Mouse (Mus musculus): ENCODE measurements around the gene Adcy1.

Gene Adcy1

GRCm38 (mm10) chr11:7134319-7134718 lies 71.0 kb downstream of the Adcy1 start:
- DNase-seq (ENCODE audit: extremely low read depth, low read depth, low spot score), result no peak

GRCm38 (mm10) chr11:7135301-7135700 lies 72.0 kb downstream of the Adcy1 start:
- no peak for DNase-seq (ENCODE audit: extremely low read depth, low read depth, low spot score)

GRCm38 (mm10) chr11:7135763-7136162 lies 72.5 kb downstream of the Adcy1 start:
- peak; percentile 19 for DNase-seq (ENCODE audit: extremely low read depth, low read depth, low spot score)

GRCm38 (mm10) chr11:7136246-7136855 lies 73.1 kb downstream of the Adcy1 start:
- DNase-seq (ENCODE audit: extremely low read depth, low read depth, low spot score), result no peak

GRCm38 (mm10) chr11:7138370-7138769 lies 75.1 kb downstream of the Adcy1 start:
- no peak for DNase-seq (ENCODE audit: extremely low read depth, low read depth, low spot score)

- DNase-seq (ENCODE audit: extremely low read depth, low read depth, low spot score), result no peak
Observed at GRCm38 (mm10) chr11:7140449-7140848, 77.2 kb downstream of the Adcy1 start.

DNA sequence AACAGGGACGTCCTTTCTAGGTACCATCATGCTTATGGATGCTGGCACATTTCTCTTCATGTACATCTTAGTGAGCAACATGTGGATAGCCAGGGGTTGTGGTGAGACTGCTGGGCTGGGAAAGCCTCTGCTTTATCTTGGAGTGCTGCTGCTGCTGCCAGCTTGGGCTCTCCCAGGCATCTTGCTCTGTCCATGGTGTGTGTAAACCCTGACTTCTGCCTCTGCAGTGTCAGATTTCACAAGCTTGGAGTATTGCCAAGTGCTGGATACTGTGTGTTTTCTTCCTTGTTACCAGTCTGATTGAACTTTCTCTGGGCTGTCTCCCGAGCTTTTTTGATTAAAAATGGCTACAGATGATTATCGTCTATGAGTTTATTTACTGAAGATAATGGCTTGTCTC lies 79.4 kb downstream of the Adcy1 start:
- no peak for DNase-seq (ENCODE audit: extremely low read depth, low read depth, low spot score)

- DNase-seq (ENCODE audit: extremely low read depth, low read depth, low spot score), result no peak
Observed at GRCm38 (mm10) chr11:7144369-7144768, 81.1 kb downstream of the Adcy1 start.

- DNase-seq (ENCODE audit: extremely low read depth, low read depth, low spot score), result no peak
Observed at GRCm38 (mm10) chr11:7145221-7145620, 81.9 kb downstream of the Adcy1 start.

GRCm38 (mm10) chr11:7147536-7147935 lies 84.2 kb downstream of the Adcy1 start:
- DNase-seq (ENCODE audit: extremely low read depth, low read depth, low spot score), result no peak

GRCm38 (mm10) chr11:7147945-7148344 lies 84.7 kb downstream of the Adcy1 start:
- DNase-seq (ENCODE audit: extremely low read depth, low read depth, low spot score), result no peak

- DNase-seq (ENCODE audit: extremely low read depth, low read depth, low spot score), result no peak
Observed at GRCm38 (mm10) chr11:7149471-7149870, 86.2 kb downstream of the Adcy1 start.

DNA sequence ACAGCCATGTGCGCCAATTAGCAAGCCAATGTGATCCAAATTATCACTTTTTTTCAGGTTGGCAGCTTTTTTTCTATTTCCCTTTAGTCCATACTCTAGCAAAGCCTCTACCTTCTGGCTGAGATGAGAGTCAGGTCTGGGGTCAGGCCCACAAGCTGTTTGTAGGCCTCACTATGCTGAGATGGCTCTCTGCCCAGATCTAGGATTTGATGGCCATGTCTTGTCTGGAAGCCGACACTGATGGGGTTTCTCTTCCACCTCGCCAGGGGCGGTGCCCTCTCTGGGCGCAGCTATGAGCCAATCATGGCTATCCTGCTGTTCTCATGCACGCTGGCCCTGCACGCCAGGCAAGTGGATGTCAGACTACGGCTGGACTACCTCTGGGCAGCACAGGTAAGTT lies 87.2 kb downstream of the Adcy1 start:
- DNase-seq (ENCODE audit: extremely low read depth, low read depth, low spot score), result no peak

DNA sequence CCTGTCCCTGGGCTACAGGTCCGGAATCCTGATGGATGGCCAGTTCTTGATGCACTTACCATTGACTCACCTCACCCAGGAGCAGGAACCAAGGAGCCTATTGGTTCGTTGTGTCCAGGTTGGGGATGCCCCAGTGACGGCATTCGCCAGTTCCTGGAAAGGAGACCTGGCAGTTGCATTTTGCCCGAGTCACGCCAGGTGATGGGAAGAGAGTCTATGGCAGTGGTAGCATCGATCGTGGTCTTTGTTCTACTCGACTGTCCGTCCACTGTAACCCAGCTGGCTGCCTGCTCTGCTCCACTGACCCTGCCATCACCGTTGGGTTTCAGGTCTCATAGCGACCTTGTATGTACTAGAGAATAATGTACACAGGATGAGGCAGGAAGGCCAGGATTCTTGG lies 89.1 kb downstream of the Adcy1 start:
- DNase-seq (ENCODE audit: extremely low read depth, low read depth, low spot score), result no peak

- DNase-seq (ENCODE audit: extremely low read depth, low read depth, low spot score), result no peak
Observed at GRCm38 (mm10) chr11:7153081-7153480, 89.8 kb downstream of the Adcy1 start.

DNA sequence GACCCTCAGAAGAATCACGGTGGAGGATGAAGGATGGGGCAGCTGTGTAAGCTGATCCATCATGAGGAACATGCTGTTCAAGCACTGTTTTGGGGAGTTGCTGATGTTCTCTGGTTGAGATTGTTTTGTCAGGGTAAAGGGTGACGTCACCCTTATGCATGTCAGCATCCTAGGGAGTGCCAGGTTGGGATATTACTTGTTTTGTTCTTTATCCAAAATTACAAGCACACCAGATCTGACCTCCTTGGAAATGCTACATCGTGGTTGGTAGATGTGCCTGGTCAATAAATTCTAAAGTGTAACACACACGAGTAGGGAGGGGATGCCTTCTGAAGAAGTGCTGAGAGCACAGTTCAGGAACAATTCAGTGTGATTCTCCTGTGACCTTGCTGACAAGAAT lies 93.1 kb downstream of the Adcy1 start:
- no peak for DNase-seq (ENCODE audit: extremely low read depth, low read depth, low spot score)

- no peak for DNase-seq (ENCODE audit: extremely low read depth, low read depth, low spot score)
Observed at GRCm38 (mm10) chr11:7158196-7158595, 94.9 kb downstream of the Adcy1 start.

DNA sequence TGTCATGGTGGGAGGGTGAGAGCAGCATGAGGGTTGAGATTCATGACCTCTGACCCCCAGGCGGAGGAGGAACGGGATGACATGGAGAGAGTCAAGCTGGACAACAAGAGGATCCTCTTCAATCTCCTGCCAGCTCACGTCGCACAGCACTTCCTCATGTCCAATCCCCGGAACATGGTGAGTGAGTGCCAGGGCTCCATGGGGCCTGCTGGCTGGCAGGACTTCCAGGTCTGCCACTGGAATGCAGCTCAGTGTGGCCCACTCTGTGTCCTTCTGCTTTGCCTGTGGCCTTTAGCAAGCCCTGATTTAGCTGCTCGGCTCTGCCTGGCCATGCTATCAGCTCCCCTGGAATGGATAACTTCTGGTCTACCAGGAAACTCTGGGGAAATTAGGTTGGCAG lies 96.9 kb downstream of the Adcy1 start:
- DNase-seq (ENCODE audit: extremely low read depth, low read depth, low spot score), result no peak

- no peak for DNase-seq (ENCODE audit: extremely low read depth, low read depth, low spot score)
Observed at GRCm38 (mm10) chr11:7160637-7161101, 97.4 kb downstream of the Adcy1 start.

DNA sequence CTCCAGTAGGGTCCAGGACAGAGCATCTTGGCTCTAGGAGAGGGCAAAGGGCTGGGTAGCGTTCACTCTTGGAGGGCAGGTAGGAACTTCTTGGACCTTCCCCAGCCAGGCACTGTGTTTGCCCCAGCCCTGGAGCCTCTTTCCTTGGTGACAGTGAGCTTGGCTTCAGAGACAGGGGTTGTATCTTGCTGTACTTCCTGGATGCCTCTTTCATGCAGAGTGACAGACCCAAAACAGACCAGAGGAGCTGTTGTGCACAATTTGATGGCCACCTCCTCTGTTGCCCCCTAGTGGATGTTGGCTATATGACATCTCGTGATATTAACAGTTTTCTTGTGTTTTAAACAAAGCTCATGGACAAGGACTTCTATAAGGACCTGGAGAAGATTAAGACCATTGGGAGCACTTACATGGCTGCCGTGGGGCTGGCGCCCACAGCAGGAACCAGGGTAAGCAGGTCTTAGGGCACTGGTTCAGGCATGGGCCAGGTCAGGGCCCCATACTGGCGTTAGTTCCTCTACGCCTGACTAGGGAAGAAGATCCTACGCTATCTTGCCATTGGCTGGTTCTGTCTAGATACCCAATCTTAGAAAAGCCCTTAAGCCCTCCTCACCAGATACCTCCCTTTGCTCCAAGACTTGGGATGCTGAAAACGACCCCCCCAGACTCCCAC lies 98.3 kb downstream of the Adcy1 start:
- DNase-seq (ENCODE audit: extremely low read depth, low read depth, low spot score), result no peak

DNA sequence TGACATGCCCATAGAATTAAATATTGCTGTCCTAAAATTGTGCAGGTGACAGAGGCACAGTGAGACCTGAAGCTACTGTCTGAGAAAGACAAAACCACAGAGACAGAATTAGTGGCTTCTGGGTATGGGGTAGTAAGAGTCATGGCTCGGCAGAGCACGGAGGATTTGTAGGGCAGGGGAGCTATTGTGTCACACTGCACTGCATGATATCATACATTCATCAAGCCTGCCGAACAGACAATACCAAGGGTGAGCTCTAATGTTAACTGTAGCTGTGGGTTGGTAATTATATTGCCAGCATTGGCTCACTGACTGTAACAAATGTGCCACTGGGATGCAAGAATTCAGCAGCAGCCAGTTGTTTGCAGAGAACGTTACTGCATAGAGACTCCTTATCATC lies 101.1 kb downstream of the Adcy1 start:
- no peak for DNase-seq (ENCODE audit: extremely low read depth, low read depth, low spot score)

DNA sequence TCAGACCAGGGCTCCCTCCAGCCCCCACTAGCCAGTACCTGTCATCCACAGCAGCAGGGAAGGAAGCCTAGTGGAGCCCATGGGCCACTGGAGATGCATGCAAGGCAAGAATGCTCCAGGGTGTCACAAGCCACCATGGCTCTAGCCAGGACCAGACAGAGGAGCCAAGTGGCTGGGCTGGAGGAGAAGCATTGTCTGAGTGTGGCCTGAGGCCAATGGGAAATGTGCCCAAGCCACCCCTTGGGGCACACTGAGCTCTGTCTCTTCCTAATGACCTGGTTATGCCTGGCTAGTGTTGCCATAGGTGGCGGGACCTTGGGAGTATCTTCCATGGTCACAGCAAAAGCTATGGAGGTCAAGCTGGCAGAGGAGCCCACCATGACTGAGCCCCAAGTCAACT lies 106.4 kb downstream of the Adcy1 start:
- DNase-seq (ENCODE audit: extremely low read depth, low read depth, low spot score), result no peak

GRCm38 (mm10) chr11:7173664-7174063 lies 110.4 kb downstream of the Adcy1 start:
- no peak for DNase-seq (ENCODE audit: extremely low read depth, low read depth, low spot score)

All from fat pad, adult 2 months (tissue).